Mouse (Mus musculus): Measurements from ENCODE around the gene Olfr890.
"Not testable (repeated sequence)": the region's sequence is repeated elsewhere in the genome, so short reads cannot be mapped to it uniquely, and the experiment has no call there.

The Olfr890 gene

GRCm38 (mm10) chr9:38142217-38142616 lies at the start of gene Olfr890:
Gene Olfr890 (plus strand): TSS chr9:38142517.
- DNase-seq (ENCODE audit: low spot score in 2 of 2), result no peak

DNA sequence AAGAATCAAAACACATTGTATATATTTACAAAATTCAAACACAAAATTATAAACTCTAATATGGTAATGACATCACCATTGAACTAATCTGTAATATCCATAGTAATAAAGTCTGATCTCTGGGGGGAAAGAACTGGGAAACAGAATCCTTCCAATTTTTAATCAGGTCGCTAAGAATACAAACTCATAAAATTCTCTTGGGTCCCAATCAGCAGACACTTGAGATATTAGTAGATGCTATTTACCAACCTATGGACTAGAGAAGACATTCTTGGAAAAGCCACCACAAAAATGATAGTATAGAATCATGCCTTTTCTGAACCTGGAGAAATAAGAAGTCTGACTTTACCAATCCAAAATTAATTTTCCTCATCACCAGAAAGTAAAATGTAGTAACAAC lies 34.5 kb upstream of the Olfr890 start, which contains the start of gene Olfr888:
Gene Olfr888, plus strand, starts transcription at position 301 of the 400 bp plus-strand sequence.
- no peak for DNase-seq (ENCODE audit: low spot score in 2 of 2)

GRCm38 (mm10) chr9:38114898-38115297 lies 27.4 kb upstream of the Olfr890 start, which contains the start of gene Olfr889:
Gene Olfr889 (plus strand): TSS chr9:38115198.
- no peak for DNase-seq (ENCODE audit: low spot score in 2 of 2)

GRCm38 (mm10) chr9:38168341-38168740 lies 26.0 kb downstream of the Olfr890 start:
- not testable (repeated sequence) for DNase-seq (ENCODE audit: low spot score in 2 of 2)

GRCm38 (mm10) chr9:38180721-38181120 lies 38.4 kb downstream of the Olfr890 start, which contains the start of gene Olfr891:
Gene Olfr891 (minus strand): TSS chr9:38180821.
- DNase-seq (ENCODE audit: low spot score in 2 of 2), result no peak
